Mouse (Mus musculus) bone marrow, adult 2 months (tissue): ENCODE data around the gene Mrpl54. TPM values are rescaled to one million over a fixed set of nuclear protein-coding genes. Genes with fewer than 3 reads are reported as not detected.
A peak's percentile ranks its signal among the peaks of the same experiment; 100 is the strongest.

ENCODE experiments used
- H3K27ac ChIP-seq: fragments of 200-500 bp; 2 replicates; pipeline ENCODE4 v1.5.1; 2012; ENCODE audit warnings: low read depth, mild to moderate bottlenecking, control low read depth, inconsistent platforms, low read length; ENCODE audit not compliant: control insufficient read depth, poor library complexity, insufficient read depth
- H3K4me1 ChIP-seq: fragments of 200-500 bp; 2 replicates; pipeline ENCODE4 v1.6.1; 2011; ENCODE audit warnings: low read length; ENCODE audit not compliant: control insufficient read depth, insufficient read depth
- H3K4me3 ChIP-seq: fragments of 200-500 bp; replicated peaks from 2 replicates; pipeline ENCODE3; 2011; ENCODE audit warnings: mild to moderate bottlenecking, low read depth, low read length, control low read depth; ENCODE audit not compliant: control insufficient read depth
- CTCF ChIP-seq: fragments of 200-500 bp; IDR thresholded peaks from 2 replicates; pipeline ENCODE4 v1.5.1; 2011; ENCODE audit warnings: low read length, control low read depth; ENCODE audit not compliant: control insufficient read depth, insufficient read depth
- POLR2A ChIP-seq: fragments of 200-500 bp; IDR thresholded peaks from 2 replicates; pipeline ENCODE4 v1.6.1; 2011; ENCODE audit warnings: low read depth, mild to moderate bottlenecking, control low read depth, low read length, borderline replicate concordance; ENCODE audit not compliant: control insufficient read depth
- WGBS: fragments of 180-500 bp; shearing (Covaris S2); methylation state at CpG from one replicate; pipeline ENCODE4 v1.1.7; 2018; 5-methylcytosine and 5-hydroxymethylcytosine counted together
- polyA plus RNA-seq: library from polyadenylated mRNA; stranded (reverse); fragments of >200 nt; gene quantifications from 2 replicates; pipeline ENCODE4 v1.2.4, GENCODE M21; 2011; ENCODE audit warnings: low replicate concordance; ENCODE audit not compliant: missing spikeins, insufficient read depth, insufficient read length

Gene Mrpl54
- polyA plus RNA-seq, 1 experiment: 75.4 TPM

- Histone ChIP-seq H3K27ac (no peak overlapping the region), H3K4me3 (no peak overlapping the region), H3K4me1 (no peaks in the 10 kb centered on the region)
- WGBS: 7% methylated on average over 17 of the region's 17 CpGs
- TF ChIP-seq CTCF: peak; percentile 93
- no peak for TF ChIP-seq POLR2A
Measured at GRCm38 (mm10) chr10:81244595-81244994, 22.1 kb downstream of the Mrpl54 start.

- 78% methylated on average over 4 of the region's 4 CpGs for WGBS
- TF ChIP-seq POLR2A: no peak
- no peak for TF ChIP-seq CTCF
- Histone ChIP-seq H3K27ac (no peak overlapping the region), H3K4me3 (no peak overlapping the region), H3K4me1 (no peaks in the 10 kb centered on the region)
Measured at GRCm38 (mm10) chr10:81244146-81244545, 22.6 kb downstream of the Mrpl54 start.

- Histone ChIP-seq H3K4me1 (no peaks in the 10 kb centered on the region), H3K27ac (no peak overlapping the region), H3K4me3 (no peak overlapping the region)
- TF ChIP-seq CTCF (no peak), POLR2A (no peak)
- 88% methylated on average over 16 of the region's 16 CpGs for WGBS
Measured at GRCm38 (mm10) chr10:81242021-81242420, 24.7 kb downstream of the Mrpl54 start.

GRCm38 (mm10) chr10:81240876-81241275 is 25.9 kb downstream of the Mrpl54 start:
- TF ChIP-seq POLR2A (no peak), CTCF (peak; percentile 71)
- WGBS: 28% methylated on average over 13 of the region's 13 CpGs
- Histone ChIP-seq H3K27ac (no peak overlapping the region), H3K4me3 (no peak overlapping the region), H3K4me1 (no peaks in the 10 kb centered on the region)

- Histone ChIP-seq H3K27ac (no peak overlapping the region), H3K4me3 (no peak overlapping the region), H3K4me1 (no peaks in the 10 kb centered on the region)
- TF ChIP-seq CTCF (no peak), POLR2A (no peak)
- WGBS: 89% methylated on average over 2 of the region's 2 CpGs
Measured at GRCm38 (mm10) chr10:81238618-81239017, 28.1 kb downstream of the Mrpl54 start.

- 81% methylated on average over 12 of the region's 12 CpGs for WGBS
- no peaks in the 10 kb centered on the region for H3K4me1 ChIP-seq
- H3K4me3 ChIP-seq: no peak overlapping the region
- no peak overlapping the region for H3K27ac ChIP-seq
- TF ChIP-seq CTCF: no peak
- no peak for TF ChIP-seq POLR2A
Measured at GRCm38 (mm10) chr10:81236471-81237268, 30.1 kb downstream of the Mrpl54 start.

GRCm38 (mm10) chr10:81234206-81234605 is 32.5 kb downstream of the Mrpl54 start:
- Histone ChIP-seq H3K4me1 (no peaks in the 10 kb centered on the region), H3K4me3 (no peak overlapping the region), H3K27ac (no peak overlapping the region)
- TF ChIP-seq CTCF: no peak
- no peak for TF ChIP-seq POLR2A
- WGBS: 86% methylated on average over 6 of the region's 6 CpGs

GRCm38 (mm10) chr10:81233226-81233585 is 33.5 kb downstream of the Mrpl54 start:
- 3% methylated on average over 28 of the region's 28 CpGs for WGBS
- Histone ChIP-seq H3K27ac (no peak overlapping the region), H3K4me1 (no peaks in the 10 kb centered on the region), H3K4me3 (peak overlapping the region; percentile 59)
- TF ChIP-seq CTCF (no peak), POLR2A (no peak)

- TF ChIP-seq CTCF (no peak), POLR2A (peak; percentile 57; the same call in 1 of the 2 replicates)
- peak within 1 kb of the TSS; percentile 59 for H3K4me3 ChIP-seq
- H3K27ac ChIP-seq: no peak within 1 kb of the TSS
- no peaks in the 10 kb centered on the region for H3K4me1 ChIP-seq
- 8% methylated on average over 29 of the region's 29 CpGs for WGBS
Measured at GRCm38 (mm10) chr10:81232580-81233225, 34.0 kb downstream of the Mrpl54 start, which contains the start of gene Zfr2. Gene Zfr2, plus strand, starts transcription at chr10:81233155.
